Mouse (Mus musculus) testis, postnatal 10 days (tissue): ENCODE measurements at regions not wholly inside any gene's neighbourhood (a gene's known extent, or its start where the extent isn't known, plus 50 kb on each side); places are given as distances from the start of the nearest gene placed in this dataset.
A peak's percentile ranks its signal among the peaks of the same experiment; 100 is the strongest.

Source experiments
- DNase-seq: peaks from one replicate; pipeline ENCODE4 v3.0.0; 2021; ENCODE audit warnings: low spot score

DNA sequence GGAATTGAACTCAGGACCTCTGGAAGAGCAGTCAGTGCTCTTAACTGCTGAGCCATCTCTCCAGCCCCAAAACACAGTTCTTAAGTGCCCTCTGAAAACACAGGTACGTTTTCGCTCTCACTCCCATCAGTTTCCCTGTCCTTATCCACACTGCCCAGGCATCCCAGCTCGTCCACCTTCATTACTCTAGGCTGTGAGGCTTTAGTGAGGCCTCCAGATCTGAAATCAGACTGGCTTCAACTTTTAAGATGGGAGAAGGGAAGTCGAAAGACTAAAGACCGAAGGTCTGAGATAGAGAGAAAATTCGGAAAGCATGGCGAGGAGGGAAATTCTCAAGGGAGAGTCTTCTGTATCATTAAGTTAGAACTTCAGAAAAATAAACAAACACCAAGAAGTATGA lies 54.8 kb upstream of the Tet2 start:
- DNase-seq, result no peak

DNA sequence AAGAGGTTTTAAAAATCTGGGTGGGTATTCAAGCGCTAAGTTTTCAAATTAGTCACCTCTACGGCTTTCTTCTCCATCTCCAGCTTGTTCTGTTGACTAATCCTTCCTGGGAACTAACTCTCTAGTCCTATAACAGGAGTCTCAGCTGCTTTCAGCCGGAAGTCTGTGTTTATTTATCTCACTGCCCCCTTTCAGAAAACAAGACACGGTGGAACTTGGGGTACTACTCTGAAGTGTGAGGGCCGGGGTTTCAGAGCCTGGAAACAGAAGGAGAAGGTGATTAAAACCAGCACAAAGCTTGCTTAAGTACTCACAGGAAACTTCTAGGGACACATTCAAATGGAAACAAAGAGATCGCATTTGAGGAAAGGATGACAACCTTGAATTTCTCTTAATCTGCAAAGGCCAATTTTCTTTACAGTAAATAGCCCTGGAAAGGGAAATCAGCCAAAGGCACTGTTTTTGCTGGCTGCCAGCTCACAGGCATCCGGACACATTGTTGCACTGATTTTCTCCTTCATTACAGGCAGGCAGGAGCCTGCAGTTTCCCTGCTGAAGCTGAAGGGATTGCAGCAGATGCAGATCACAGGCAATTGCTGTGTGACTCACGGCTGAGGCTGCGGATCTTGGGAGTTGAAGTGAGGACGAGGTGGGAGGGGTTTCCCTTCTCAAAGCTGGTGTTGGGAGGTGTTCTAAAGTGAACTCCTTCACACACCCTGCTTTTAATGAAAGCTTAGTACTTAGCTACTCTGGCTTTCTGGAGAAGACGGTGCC lies 55.7 kb upstream of the Tet2 start:
- peak; percentile 74 for DNase-seq

DNA sequence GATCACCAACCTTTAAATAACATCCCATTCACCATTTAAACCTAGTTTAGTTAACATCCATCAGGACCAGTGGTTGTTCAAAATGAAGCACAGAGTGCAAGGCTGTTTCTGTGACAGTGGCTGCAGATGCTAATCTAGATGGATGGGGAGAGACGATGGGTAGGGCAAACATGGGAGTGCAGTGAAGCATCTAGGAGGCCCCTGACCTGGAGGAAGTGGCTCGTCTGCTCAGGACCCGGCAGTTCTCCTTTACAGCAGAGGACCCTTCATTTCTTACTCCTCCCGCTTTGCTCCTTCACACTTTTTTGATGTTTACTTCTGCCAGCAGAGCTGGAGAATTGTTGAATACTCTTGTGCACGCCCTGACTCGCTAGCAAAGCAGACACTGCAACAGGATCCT lies 60.5 kb upstream of the Tet2 start:
- no peak for DNase-seq

DNA sequence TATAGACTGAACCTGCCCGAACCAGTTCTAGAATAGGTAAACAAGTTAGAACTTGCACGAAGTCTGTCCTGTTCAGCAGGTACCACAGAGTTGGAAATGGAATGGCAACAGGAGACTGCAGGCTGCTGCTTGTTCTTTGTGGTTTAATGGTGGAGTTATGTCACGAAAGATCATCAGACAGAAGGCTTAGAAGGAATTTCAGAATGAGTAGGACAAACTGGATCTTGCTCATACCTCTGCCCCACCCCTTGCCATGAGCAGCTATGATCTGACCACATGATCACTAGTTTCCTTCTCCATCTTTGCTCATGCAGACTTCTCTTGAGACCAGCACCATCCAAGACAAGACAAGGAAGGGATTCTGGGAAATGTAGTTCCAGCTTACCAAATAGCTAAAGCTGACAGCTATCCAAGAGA lies 63.9 kb upstream of the Tet2 start:
- no peak for DNase-seq

DNA sequence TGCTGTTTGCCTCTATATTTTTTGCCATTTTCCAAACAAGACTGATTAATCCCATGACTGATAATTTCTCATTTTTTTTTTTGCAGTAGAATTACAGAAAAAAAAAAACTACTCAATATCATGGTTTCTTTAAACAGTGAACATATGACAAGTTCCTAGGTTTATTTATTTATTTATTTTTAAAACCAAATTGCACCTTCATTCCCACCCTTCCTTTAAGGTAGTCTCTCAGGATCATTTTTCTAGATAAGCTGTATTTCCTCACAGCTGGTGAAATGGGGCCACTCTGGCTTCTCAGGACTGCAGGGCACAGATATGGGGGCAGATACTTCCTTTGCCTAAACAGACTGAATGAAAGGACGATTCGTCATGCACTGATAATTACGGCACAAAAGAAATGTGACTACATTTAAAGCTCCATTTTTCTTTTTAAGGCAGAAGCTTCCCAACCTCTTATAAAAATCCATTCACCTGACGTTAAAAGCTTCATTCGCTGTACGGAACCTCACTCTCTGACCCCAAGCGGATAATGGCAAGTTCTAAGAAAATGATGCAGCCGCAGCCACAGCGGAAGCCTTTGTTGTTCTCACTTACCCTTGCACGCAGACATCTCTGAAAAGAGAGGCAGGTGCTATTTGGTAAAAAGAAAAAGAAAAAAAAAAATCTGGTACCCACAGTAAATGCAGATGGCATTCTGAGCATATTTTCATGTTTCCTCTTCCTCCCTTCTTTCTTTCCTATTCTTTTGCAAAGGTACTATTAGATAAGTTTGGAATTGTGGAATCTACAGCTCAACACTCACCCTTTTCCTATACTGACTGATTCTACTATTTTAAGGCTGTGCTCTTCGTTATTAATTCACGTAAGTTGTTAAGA lies 69.1 kb upstream of the Tet2 start:
- no peak for DNase-seq

DNA sequence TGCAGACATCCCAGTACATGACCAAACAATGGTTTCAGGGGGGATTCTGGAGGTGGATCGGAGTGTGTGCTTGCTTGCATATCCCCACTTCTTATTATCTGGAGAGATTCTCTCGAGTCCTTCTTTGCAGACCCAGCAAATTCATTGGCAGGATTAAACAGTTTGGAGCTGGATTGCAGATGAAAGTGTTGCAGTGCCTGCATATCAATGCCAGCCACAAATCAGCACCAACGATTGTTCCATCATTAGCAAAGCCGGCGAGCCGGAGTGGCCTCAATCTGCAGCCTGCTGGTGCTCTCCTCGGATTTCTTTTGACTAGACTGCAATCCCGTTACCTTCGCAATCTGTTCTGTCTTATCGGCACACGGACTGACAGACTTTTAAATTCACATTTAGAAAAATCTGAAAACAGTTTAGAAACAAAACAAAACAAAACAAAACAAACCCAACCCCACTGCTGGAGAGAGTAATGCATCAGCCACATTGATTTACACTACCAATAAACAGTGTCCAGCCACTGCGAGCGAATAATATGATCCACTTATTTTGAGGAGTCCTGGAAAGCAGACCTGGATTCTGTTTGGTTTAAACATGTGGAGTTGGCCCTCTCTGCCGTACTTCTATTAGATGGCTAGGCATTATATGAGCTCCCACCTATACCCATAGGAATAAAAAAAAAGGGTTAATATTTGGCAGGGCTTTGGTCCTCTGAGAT lies 69.9 kb upstream of the Tet2 start:
- no peak for DNase-seq

DNA sequence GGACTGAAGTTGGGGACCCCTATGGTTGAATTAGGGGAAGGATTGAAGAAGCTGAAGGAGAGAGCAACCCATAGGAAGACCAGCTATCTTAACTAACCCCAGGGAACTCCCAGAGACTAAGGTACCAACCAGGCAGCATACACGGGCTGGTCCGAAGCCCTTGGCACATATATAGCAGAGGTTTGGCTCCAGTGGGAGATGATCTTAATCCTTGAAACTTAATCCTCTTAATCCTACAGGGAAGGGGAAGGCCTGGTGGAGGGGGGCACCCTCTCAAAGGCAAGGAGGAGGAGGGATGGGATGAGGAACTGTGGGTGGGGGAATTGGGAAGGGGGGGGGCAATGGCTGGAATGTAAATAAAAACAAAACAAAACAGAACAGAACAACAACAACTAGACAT lies 72.1 kb upstream of the Tet2 start:
- no peak for DNase-seq

DNA sequence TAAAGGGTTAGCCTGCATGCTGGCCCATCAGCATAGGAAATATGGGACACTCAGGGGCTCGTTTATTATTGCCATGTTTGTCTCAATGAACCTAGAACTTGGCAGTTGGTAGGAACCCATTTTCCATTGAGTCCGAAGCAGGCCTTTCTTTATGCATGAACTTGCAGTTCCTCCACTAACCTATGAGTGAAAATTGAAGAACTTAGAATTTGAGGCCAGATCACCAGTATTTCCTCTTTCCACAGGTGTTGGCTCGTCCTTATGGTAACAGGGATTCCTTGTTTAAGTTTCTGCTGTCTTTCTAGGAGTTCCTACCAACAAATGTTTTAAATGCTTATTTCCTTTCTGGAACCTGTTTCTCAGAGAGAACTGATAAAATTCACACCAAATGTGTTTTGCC lies 73.6 kb upstream of the Tet2 start:
- no peak for DNase-seq

DNA sequence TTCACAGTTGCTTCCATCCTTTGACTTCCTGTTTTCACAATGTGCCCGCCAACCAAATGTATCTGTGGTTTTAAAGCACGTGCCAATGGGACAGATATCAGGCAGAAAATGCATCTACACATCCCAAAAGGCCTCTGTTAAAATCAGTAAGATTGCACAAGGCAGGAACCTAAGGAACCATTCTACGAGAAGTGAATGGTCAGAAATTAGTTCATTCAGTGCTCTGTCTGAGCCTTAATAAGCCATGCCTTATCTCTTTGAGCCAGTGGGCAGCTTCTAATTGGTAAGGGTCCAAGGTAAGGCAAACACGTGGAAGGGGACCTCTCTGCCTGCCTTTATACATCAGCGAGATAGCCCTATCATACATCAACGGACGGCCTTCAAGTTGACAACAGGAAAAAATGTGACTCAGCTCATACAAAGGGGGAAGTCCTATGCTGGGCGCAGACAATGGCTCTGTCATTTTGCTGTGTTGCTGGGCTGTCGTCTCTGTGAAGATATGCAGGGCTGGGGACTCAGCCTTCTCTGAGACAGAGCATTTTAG lies 78.3 kb upstream of the Tet2 start:
- no peak for DNase-seq

DNA sequence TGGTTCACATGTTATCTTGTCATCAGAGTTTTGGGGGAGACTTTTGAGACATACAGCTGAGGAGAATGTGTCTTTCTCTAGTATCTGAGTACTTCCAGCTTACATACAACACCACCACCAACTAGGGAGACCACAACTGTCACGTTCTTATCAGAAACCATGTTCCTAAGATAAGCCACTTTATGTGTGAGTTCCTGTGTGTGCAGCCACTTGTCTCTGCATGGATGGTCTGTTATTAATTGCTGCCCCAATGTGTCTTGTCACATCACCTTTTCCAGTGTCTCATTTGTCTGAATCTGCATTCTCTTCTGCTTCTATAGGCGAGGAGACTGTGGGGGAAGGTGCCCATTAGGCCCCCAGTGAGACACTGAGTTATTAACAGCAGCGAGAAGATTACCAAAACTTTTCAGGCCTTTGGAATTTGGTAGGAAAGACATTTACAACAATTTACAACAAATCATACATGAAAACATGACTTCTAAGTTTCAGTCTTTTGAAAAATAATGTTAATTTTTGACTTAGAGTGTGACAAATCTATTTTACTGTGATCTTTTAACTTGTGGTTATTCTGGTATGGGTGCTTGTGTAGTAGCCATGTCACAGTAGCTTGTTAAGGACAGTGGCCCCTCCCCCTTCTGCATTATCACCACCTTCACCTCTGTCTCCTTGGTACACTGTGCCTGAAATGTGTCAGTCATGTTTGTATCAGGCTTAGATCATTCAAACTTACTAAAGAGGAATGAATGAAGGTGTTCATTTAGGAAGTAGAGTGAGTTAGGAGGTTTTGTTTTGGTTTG lies 79.3 kb upstream of the Tet2 start:
- DNase-seq, result no peak

DNA sequence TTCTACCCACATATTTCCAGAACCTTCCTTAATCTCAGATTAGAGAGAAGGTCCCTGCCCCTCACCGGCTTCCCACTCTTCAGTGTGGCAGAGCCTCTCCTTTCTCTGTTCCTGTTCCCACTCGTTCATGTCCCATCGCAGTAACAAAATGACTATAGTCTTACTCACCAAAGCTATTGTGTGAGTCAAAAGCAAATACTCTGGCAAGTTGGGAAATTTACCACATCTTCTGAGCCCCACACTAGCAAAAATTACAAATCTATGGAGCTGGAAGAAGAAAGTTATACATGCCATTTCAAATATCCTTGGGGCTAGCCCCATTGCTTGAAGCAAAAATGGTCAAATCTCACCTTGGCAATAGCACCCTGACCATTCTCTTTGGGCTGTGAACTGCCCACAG lies 80.1 kb upstream of the Tet2 start:
- DNase-seq, result no peak

DNA sequence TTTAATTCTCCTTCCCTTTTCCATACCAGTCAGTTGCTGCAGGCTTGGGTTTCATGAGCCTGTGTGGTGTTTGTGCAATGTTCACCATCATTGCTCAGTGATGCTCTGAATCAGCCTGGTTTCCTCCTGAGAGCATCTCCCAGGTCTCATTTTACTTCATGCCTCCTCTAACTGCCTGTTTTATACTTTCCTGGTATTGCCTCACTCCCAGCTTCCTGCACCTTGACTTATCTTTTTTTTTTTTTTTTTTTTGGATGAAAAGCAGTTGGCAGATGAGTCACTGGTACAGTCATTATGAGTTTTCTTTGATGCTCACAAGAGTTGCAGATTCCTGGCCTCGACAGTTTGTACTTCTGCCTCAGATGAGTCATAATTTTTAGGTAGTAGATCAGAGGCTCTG lies 81.5 kb upstream of the Tet2 start:
- no peak for DNase-seq

DNA sequence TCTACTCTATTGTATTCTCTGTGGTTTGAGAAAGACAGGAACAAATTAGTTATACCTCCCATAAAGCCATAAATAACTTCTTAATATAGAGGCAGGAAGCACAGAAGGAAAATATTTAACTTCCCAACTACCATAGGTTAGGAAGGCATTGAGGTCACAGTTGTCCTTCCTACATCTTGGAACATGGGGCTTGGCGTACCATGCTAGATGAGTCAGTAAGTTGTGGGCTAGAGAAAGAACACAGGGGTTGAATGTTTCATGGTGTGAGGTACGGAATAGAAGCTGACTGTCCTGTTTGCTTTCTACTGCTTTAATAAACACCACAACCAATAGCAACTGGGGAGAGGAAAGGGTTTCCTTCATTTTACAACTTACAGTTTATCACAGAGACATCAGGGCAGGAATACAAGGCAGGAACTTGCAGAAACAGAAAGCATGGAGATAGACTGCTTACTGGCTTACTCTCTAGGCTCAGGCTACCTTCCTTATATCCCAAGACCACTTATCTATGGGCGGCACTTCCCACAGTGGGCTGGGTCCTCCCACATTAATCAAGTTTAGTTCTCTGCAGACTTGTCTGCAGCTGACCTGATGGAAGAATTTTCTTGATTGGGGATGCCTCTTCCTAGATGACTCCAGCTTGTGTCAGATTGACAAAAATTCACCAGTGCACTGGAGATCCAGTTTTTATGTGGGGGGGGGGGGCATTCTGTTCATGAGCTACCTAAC lies 82.3 kb upstream of the Tet2 start:
- no peak for DNase-seq

DNA sequence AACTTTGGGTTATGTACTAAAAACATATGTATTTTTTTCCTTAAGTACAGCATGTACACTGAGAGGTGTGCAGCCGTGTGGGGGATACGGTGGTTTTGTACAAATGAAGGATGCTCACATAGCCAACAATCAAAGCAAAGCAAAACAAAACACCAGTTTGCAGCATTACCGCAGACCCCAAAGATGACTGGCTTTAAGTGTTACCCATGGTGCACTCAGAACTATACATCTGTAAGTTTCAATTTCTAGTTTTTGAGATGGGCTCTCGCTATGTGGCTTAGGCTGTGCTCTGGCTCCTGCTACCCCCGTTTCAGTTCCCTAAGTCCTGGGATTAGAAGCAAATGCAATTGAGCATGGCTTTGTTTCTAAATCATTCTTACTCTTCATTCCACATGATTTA lies 89.4 kb upstream of the Tet2 start:
- DNase-seq, result no peak

DNA sequence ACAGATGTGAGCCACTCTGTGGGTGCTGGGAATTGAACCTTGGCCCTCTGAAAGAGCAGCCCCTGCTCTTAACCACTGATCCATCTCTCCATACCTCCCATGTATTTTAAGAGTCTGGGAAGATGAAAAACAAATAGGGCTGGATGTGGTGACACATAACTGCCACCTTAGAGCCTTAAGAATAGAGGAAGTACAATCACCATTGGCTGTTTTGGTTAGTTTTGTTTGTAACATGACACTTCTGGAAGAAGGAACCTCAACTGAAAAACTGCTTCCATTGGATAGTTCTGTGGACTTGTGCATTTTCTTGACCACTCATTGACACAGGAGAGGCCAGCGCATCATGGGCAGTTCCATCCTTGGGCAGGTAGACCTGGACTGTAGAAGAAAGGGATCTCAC lies 100.7 kb upstream of the Tet2 start:
- no peak for DNase-seq

DNA sequence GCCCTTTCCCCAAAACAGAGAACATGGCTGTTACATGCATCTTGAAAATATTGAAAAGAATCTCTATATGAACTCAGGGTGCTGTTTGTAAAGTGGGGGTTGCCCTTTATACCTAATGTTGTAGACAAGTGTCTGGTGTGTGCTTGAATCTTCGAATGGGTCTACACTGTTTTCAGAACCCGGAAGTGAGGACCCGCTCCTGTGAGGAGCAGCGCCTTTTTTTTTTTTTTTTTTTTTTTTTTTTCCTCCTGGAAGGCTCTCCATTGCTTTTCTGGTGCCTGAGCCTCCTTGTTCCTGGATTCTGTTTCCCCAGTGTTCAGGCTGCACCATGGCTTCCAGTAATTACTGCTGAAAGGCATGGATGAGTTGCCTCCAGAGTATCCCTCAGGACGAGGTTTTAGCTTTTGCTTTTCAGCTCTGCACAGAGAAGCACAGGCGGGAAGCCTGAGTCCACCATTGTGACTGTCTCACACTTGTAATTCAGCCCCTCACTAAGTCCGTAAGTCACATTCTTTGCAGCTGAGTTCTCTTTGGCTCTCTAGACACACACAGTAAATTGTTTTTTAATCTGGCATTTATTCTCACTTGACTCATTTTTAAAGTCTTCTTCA lies 101.6 kb upstream of the Tet2 start:
- DNase-seq, result no peak

DNA sequence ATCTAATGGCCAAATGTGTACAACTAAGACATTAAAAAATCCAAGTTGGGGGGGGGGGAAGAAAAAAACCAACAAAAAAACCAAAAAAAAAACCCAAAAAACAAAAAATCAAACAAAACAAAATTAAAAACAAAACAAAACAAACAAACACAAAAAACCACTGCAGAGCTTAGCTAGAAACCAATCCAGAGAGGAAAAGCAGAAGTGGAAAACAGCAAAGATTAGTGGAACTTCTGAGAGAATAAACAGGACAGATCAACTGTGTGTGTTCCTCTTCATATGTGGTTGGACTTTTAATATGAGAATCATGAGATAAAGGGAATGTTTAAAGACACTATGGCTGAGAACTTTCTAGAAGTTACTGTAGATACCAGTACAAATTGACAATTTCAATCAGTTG lies 105.1 kb upstream of the Tet2 start:
- DNase-seq, result no peak

DNA sequence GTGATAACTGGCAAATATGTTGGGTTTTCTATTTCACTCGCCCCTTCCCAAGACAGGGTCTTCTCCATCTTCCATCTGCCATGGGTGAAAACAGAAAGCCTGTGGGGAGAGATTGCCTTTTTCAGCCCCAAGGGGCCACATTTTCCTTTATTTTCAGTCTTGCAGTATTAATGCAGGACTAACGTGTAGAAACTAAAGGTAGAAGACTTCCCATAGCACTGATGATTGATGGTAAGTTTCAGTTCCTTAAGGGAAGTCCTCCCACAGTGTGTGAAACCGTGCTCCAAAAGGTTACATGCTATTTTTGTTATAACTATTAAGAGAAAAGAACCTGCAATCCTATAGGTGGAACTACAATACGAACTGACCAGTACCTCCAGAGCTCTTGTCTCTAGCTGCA lies 107.1 kb upstream of the Tet2 start:
- DNase-seq, result no peak

DNA sequence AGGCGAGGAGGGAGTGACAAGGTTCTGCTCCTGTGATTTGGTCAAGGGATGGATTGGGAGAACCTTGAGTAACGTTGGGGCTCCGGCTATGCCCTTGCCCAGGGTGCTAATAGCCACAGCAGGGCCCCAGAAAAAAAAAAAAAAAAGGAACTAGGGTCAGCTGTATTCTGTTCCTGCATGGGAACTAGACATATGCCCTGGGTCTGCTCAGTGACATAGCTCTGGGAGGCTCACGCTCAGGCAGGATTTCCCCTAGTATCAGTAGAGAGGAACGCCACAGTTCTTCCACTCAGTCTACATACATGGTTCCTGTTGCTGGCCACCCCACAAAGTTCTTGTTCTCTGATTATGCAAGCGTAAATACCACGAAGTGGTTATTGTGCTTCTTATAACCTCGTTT lies 114.8 kb upstream of the Tet2 start:
- DNase-seq, result no peak

DNA sequence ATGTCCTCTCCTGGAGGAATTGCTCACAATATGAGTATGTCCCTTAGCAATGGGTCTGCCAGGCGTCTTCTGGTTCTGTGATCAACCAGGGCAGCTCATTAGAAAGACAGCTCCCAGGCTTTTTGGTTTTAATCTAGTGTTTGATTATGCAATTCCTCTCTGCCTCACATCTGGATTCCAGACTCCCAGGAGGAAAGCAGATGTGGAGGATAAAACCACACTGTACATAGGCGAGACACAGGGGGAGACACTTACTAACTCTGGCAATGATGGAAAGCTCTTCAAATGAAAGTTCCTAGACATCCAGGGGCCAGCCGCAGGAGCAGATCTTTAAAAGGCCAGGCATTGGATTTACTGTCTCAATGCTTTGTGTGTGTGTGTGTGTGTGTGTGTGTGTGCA lies 116.4 kb upstream of the Tet2 start:
- DNase-seq, result no peak

DNA sequence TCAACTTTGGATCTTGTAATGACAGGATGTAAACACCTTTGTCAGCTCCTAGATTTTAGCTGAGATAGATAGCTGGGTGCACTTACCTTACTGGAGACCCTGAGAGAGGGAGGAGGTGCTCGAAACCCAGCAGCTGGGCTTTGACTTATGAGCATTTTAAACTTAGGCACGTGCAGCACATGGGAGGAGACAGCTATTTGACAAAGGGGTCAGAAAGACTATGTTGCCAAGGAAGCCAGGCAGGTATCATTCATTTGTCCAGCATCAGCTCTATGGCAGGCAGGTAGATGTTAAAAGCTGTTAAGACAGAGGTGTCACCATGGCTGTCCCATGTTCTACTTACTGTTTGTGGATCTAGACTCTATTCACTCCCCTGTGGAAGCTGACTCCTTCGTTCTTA lies 120.0 kb upstream of the Tet2 start:
- DNase-seq, result no peak
